25 mouse cellular contexts compared by ENCODE assay signal in genomic region chr7:31123697-31124096, GRCm38 (mm10). TPM values are rescaled to one million over a fixed set of nuclear protein-coding genes. Genes with fewer than 3 reads are reported as not detected.
A peak's percentile ranks its signal among the peaks of the same experiment; 100 is the strongest.
DNase-seq lines count a peak whose midpoint lies in the region; ATAC-seq and TF ChIP-seq lines count a peak whose summit lies in the region.
"Had no signal": no experiment of that assay in that cellular context is flagged by ENCODE, and none has a peak within 500 bp of the region (broad histone marks: within the 10 kb centered on the region; RNA-seq: fewer than 3 reads in every experiment).

No protein-coding gene starts in this region.

- no peak for ATAC-seq in cerebellum, adult (ENCODE audit: insufficient number of reproducible peaks, low FRiP score, low TSS enrichment)
- ATAC-seq: CD4-positive, CD25-positive, alpha-beta regulatory T cell, adult 4 months; forebrain, embryonic 13.5 days; forebrain, embryonic 16.5 days; hindbrain, embryonic 16.5 days; intestine, embryonic 15.5 days had no signal

- DNase-seq in cerebellum, adult 2 months = peak; percentile 55 to 66
- peak; percentile 48 to 58 for DNase-seq in cerebellum, postnatal 25 days
- no peak for DNase-seq in cerebellum, postnatal 14 days
- DNase-seq in brain, adult 2 months (ENCODE audit: low read depth, low spot score) = peak; percentile 84
- peak; percentile 32 to 41 for DNase-seq in cerebellum, postnatal 36 days
- DNase-seq: adrenal gland, adult 2 months; adrenal gland, postnatal 14 days; gastrocnemius, postnatal 25 days; heart, adult 18-20 months; heart, postnatal 10 days; heart, postnatal 36 days; kidney, adult 11 months; kidney, adult 8-10 months had no signal

- peak overlapping the region; percentile 97 for H3K27ac ChIP-seq in cerebellum, adult 2 months (ENCODE audit: insufficient read depth, low read length)
- H3K27ac ChIP-seq: forebrain, embryonic 10.5 days; forebrain, embryonic 13.5 days; heart, embryonic 15.5 days; hindbrain, embryonic 10.5 days; hindbrain, embryonic 13.5 days; intestine, embryonic 15.5 days had no signal

- H3K4me1 ChIP-seq in cerebellum, adult 2 months (ENCODE audit: control insufficient read depth, insufficient read depth, low read length) = peaks cover 45% of the 10 kb centered on the region

- 16% methylated on average over 3 of the region's 3 CpGs for WGBS in cerebellum, adult 2 months

- TF ChIP-seq POLR2A in cerebellum, adult 2 months (IDR thresholded peaks at IDR 0.05; ENCODE audit: borderline replicate concordance, insufficient read depth, low read length) = peak; percentile 48; the same call in 1 of the 2 replicates

- H3K4me3 ChIP-seq in cerebellum, adult 2 months (replicated peaks; ENCODE audit: insufficient read depth, low read depth, low read length) = peak overlapping the region; percentile 65
- H3K4me3 ChIP-seq: forebrain, embryonic 10.5 days; forebrain, embryonic 13.5 days; heart, embryonic 12.5 days; heart, embryonic 15.5 days; hindbrain, embryonic 10.5 days; hindbrain, embryonic 13.5 days; intestine, embryonic 15.5 days had no signal

- H3K27me3 ChIP-seq in cerebellum, adult 2 months (ENCODE audit: control insufficient read depth, insufficient read depth, low read length) = no peaks in the 10 kb centered on the region

- no peak for TF ChIP-seq CTCF in cerebellum, adult 2 months (IDR thresholded peaks at IDR 0.05; ENCODE audit: borderline replicate concordance, insufficient read depth, low read depth, low read length)

RNA-seq across cellular contexts. Expression of gene Scn1b, which starts 3.1 kb away (rescaled TPM):
- polyA plus RNA-seq in cerebellum, adult 2 months (2012; rRNA removed) = 1,376 and 1,380 TPM in 2 replicates
- polyA plus RNA-seq: CD4-positive, CD25-positive, alpha-beta regulatory T cell, adult 4 months had no signal

RNA-seq across cellular contexts. Expression of gene Hpn, which starts 8.6 kb away (rescaled TPM):
- 9.4 and 10.8 TPM in 2 replicates for polyA plus RNA-seq in cerebellum, adult 2 months (2012; rRNA removed)
- polyA plus RNA-seq: C2C12; forebrain, embryonic 13.5 days; forebrain, embryonic 16.5 days had no signal

RNA-seq across cellular contexts. Expression of gene Gramd1a, which starts 32.0 kb away (rescaled TPM):
- polyA plus RNA-seq in cerebellum, adult 2 months (2012; rRNA removed) = 148 and 153 TPM in 2 replicates

RNA-seq across cellular contexts. Expression of gene Fxyd3, which starts 47.2 kb away (rescaled TPM):
- 1.3 and 1.4 TPM in 2 replicates for polyA plus RNA-seq in cerebellum, adult 2 months (2012; rRNA removed)
- polyA plus RNA-seq: forebrain, embryonic 13.5 days had no signal

Comparison
In these comparisons a context has a peak if more than half of its experiments do, and no peak if none do; other contexts are left out.
1. DNase-seq: peak in cerebellum, adult 2 months (2 of 2), cerebellum, postnatal 25 days (2 of 2), brain, adult 2 months (single experiment) and cerebellum, postnatal 36 days (2 of 2); none in cerebellum, postnatal 14 days (0 of 2).